Mouse (Mus musculus) thymus, adult 2 months (tissue): ENCODE data around the gene Padi3.

Source experiments
- CTCF ChIP-seq: fragments of 200-500 bp; IDR thresholded peaks from 2 replicates; pipeline ENCODE4 v1.5.1; 2012; ENCODE audit warnings: mild to moderate bottlenecking, control low read depth, low read length, moderate library complexity, borderline replicate concordance; ENCODE audit not compliant: control insufficient read depth, poor library complexity, insufficient read depth; ENCODE audit errors: extremely low read depth
- POLR2A ChIP-seq: fragments of 200-500 bp; IDR thresholded peaks from 2 replicates; pipeline ENCODE4 v1.6.1; 2012; ENCODE audit warnings: mild to moderate bottlenecking, low read length, control low read depth, moderate library complexity; ENCODE audit not compliant: control insufficient read depth, poor library complexity, insufficient read depth; ENCODE audit errors: extremely low read depth

DNA sequence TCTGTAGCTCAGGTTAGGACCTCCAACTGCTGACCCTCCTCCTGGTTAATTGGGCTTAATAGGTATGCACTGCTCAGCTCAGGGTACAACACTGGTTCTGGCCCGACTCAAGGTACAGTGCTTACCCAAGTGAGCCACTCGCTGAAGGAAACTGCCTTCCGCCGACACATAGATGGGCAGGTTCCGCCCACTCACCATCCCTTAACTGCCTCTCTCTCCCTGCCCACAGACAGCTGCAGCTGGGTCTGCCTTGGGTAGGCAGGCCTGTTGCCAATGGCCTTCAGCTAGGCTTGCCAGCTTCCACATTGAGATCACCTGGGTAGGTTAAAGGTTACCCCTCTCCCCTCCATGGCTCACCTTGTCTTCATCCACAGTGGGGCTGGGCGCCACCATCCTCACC is 69.0 kb downstream of the Padi3 start:
- TF ChIP-seq CTCF (no peak), POLR2A (no peak)
